Mouse (Mus musculus) c-Kit-positive CD71-positive TER-119-negative erythroid progenitor cells, embryonic 14.5 days (primary cell): ENCODE measurements around the gene Npas4.
"Not testable (repeated sequence)": the region's sequence is repeated elsewhere in the genome, so short reads cannot be mapped to it uniquely, and the experiment has no call there.

Experiments
- DNase-seq: peaks from one replicate; pipeline ENCODE4 v3.0.0-alpha.2; 2013; ENCODE audit warnings: low read depth

The Npas4 gene

DNA sequence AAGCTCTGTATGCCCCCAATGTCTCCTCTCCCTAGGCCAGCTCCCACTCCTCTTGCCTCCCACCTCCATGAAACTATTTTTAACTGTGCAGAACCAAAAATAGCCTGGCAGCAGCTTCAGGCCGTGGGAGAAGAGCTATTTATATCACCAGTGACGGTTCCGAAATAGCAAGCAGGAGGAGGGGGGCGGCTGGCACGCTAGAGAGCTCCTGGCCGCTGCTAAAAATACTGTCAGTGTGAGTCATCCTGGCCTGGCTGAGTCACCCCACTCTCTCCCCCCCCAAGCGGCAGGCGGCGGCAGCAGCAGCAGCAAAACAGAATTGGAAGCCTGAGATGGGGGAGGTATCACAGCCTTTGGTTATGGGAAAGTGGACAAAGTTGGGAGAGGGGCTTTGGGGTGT is 2.8 kb upstream of the Npas4 start:
- DNase-seq: no peak

DNA sequence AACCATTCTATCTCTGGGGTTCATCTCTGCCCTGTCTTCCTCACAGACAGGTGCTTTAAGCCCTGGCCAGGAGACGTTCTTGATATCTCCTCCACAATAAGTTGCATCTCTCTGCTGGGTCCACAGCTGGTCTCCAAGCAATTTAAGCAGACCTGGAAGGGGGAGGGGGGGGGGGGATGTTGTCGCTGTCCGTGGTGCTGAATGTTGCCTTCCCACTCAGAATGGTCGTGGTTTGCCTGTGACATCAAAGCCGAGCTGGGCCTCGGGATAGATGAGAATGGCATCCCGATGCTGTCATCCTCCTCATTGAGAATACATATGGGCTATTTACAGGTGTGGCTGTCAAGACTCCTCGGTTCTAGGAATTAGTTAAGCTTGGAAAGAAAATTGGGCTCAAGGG is 2.3 kb upstream of the Npas4 start:
- no peak for DNase-seq

DNA sequence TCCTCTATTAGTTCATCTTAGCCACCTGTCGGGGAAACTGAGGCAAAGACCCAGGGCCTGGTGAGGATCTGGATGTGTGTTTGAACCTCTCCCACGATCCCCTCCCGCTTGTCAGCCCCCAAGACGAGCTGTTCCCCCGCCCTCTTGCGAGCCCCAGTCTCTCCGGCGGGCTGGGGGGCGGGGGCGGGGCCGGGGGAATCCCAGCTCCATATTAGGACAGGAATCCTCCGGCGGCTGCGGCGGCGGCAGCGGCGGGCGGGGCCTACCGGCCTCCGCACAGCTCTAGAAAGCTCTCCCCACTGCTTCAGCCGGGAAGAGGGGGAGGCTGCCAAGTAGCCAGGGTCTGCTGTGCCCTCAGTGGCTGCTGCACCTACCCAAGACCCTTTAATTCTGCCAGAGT is 600 bp upstream of the Npas4 start:
- DNase-seq: no peak

DNA sequence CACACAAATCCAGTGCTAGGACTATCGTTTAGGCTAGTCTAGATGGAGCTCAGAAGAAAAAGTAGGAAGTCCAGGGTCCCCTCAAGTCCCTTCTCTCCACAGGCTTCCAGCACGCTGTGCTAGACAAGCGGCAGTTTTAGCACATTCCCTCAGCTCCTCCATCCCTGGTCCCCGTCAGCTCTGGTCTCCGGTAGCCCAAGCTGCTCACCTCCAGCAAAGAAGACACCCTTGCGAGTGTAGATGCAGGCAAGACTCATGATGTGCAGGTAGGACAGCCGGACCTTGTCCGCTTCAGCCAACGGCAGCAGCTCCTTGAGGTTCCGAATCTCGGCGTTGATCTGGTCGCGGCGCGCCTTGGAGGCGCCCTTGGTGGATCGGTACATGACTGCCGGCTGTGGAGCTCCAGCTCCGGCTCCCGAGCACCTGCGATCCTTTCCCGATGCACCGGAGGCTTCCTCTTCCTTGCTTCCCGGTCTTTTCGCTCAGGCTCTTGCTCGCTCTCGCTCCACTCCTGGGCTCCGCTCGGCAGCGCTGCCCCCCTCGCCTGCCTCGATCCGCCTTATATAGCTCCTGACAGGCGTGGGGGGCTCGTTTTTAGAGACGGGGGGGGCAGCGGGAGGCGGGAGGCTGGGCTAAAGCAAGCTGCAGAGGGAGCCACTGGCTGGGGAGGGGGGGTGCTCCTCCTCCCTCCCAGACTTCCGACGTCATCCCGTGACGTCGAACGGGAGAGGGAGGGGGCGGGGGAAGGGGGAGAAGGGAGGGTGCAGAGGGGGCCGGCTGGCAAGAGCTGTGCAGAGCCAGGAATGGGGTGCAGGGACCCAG is 471 bp downstream of the Npas4 start:
- no peak for DNase-seq

DNA sequence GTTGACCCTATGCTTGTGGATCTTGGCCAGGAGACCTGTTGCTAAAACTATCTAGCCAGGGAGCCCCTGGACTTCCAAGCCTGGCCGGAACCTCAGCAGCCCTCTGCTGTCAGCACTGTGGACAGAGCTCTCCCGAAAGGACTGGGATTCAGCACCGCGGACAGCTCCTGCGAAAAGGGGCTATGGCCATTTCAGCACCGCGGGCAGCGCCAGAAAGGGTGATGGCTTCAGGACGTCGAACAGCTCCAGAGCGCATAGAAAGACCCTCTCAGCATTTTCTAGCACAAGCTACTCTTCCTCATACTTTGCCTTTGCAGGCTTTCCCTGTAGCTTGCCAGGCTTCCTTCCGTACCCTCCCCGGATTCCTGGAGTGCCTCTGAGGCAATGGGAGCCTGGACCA is 1.1 kb downstream of the Npas4 start:
- DNase-seq: peak; percentile 84

DNA sequence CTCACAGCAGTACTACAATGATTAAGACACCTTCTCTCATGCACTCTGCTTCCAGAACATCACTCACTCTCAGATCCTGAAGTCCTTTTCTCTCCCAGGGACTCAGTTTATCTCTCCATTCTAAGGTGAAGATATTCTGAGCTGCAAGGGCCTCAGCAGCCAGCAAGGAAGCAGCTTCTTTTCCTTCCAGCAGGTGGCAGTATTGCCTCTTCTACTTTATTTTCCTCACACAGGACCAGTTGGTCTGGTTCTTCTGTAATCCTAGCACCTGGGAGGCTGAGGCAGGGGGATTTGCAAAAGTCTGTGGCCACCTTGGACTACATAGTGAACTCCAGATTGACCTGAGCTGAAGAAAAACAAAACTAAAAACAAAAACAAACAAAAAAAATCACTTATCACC is 8.3 kb downstream of the Npas4 start:
- peak; percentile 34 for DNase-seq

DNA sequence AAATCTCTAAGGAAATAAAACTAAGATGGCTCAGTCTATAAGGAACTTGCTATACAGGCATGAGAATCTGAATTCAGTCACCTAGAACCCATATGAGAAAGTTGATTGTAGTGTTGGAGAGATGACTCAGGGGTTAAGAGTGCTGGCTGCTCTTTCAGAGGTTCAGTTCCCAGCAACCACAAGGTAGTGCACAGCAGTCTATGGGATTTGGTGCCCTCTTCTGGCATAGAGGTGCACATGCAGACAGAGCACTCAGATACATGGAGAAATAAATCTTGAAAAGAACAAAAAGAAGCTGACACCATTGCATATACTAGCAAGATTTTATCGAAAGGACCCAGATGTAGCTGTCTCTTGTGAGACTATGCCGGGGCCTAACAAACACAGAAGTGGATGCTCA is 21.9 kb downstream of the Npas4 start:
- DNase-seq: no peak

DNA sequence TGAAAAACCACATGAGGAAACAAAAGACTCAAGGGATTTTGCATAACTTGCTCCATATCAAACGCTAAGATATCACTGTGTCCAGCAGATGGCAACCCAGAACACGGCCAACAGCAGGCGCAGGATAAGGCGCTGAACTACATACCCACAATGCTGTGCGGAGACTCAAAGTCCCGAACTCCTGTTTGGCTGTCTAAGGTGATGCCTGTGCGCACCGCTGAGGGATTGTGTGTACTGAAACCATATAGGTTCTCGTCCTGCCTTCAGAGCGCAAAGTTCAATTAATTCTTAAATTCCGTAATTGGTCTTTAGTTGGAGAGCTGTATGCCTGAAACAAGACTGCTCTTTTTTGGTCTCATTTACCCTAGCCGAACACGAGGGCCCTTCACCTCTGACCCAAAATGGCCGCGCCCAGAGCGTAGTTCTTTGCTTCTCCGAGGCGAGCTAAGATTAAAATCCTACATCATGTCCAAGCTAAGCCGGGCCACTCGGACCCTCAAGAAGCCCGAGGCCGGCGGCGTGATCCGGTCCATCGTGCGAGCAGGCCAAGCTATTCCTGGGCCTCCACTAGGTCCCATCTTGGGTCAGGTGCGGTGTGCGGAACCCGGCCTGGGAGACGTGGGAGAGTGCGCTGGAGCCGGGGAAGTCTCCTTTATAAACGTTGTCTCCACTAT is 28.1 kb downstream of the Npas4 start, which contains the start of gene Mrpl11:
Mrpl11 (plus strand) TSS at position 220 of the 674 bp plus-strand sequence.
- DNase-seq: peak; percentile 93

DNA sequence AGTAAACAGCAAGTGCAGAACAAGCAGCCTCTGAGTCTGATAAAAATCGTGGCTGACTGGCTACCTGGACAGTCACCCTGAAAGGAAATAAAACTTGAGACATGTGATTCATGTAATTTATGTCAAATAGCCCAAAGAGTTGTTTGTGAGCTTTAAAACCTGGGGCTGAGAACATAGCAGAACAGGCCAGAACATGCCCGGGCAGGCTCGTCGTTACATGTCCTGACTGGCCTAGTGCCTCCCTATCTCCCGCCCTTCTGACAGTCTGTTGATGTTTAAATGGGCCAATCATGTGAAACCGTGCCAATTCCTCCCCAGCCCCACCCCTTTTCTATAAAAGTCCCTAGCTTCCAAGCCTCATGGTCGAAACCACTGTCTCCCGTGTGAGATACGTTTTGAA is 41.5 kb downstream of the Npas4 start:
- not testable (repeated sequence) for DNase-seq

DNA sequence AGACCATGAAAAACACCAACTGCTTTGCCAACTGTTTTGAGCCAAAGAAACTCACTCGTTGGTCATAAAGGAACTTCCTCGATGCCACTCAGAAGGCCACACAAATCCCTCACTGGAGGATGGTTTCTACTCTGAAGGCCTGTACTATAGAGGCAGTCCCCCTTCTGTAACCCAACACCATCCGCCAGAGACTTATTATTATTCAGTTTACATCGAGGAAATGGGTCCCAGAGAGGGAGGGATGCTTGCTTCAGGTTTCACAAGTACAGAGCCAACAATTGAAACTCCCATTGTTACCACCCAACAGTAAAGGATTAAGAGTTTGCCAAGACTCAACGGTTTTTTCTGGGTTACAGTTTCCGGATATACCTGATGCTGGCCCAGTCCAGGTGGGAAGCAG is 44.6 kb downstream of the Npas4 start:
- DNase-seq: no peak

DNA sequence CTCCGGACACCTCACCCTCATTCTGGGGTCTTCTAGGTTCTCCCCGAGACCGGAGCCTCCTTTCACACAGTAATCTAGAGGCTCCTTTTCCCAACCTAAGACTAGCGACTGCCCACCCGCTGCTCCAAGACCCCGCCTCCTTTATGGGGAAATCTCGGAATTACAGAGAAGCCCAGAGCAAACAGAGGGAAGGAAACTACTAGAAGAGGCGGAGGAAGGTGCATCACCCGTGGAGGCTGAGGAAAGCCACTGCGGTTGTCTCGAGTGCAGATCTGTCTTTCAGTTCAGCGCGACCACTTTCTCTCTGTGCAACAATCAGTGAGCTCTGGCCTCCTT is 46.9 kb downstream of the Npas4 start:
- DNase-seq: no peak

DNA sequence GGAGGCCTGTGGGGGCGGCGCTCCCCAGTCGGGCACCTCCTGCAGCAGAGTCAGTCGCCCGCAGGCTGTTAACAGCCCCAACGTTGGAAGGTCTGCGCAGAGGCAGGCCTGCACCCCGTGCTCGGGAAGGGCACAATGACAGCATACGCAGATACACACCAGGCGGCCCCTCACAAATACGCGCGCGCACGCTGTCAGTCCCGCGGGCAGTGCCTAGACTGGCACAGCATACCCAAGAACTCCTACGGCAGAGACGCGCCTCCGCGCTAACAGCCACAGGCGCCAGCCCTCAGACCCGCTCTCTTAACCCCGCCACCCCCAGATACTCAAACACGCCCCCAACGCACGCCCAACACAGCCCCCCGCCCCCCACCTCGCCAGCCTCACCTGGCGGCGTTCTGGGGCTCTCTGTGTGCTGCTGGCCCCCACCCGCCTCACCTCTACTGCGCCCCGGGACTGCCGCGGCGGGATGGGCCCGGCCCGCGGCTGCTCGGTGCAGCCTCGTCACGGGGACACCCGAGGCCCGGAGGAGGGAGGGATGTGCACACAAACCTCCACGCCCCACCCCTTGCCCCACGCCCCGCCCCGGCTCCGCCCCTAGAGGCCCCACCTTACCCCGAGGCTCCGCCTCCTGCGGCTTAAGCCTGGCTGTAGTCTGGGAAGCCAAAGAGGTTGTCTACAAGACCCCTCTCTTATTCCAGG is 47.4 kb downstream of the Npas4 start, which contains the start of gene Peli3:
Peli3 (minus strand) TSS at position 577 of the 702 bp plus-strand sequence.
- DNase-seq: peak; percentile 53

DNA sequence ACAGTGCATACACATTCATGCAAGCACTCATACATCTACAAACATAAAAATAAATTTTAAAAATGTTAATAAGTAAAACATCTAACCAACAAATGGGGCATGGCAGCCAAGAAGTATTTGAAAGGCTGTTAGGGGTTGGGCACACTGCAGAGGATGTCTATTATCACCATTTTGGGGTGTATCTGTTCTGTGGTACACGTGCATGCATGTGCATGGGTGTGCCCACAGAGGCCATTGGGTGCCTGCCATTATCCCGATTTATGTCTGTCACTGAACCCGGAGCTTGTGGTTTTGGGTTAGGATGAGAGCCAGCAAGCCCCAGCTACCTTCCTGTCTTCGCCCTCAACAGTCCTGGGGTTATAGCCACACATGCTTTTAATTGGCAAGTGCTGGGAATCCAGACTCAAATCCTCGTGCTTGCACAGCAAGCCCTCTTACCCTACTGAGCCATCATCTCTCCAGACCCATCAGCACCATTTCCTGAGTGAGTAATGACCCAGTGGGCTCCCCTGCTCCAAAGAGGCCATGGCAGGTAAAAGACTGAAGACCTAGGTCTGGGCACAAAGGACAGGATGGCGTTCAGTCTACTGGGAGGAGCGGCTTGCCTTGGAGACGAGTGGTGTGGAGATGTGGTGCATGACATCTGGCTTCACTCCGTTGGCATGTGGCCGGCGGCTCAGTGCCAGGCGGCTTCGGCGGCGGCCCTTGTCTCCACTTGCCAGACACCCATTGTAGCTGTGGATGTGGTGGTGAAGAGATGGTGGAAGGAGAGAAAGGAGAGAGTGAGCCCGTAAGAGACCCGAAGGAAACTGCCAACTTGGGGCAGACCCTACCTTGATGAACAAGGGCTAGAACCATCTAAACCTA is 52.4 kb downstream of the Npas4 start:
- DNase-seq: no peak

DNA sequence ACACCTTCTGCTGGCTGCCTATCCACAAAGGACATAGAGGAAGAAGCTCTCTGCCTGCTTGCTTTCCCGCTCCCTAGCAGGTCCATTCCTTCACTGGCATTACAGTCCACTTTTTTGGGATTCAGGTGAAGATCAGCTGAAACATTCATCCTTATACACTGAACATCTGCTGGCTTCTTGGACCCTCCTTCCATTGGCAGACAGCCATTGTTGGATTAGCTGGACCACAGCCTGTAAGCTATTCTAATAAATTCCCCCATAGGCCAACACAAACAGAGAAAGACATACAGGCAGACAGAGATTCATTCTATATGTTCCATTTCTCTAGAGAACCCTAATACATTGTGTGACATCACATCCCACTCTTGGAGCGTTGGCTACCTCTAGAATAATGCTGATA is 53.2 kb downstream of the Npas4 start:
- DNase-seq: no peak
